Mouse (Mus musculus) CH12.LX (cell line): ENCODE data around the gene Rreb1. TPM values are rescaled to one million over a fixed set of nuclear protein-coding genes. Genes with fewer than 3 reads are reported as not detected.

ENCODE experiments used
- DNase-seq: peaks from one replicate; pipeline ENCODE4 v3.0.0-alpha.2; 2013; ENCODE audit errors: extremely low read depth
- H3K27ac ChIP-seq: 2 replicates; pipeline ENCODE4 v1.5.1; 2012; ENCODE audit warnings: low read depth, mild to moderate bottlenecking, control low read depth, moderate library complexity; ENCODE audit not compliant: insufficient read depth
- H3K27me3 ChIP-seq: replicated peaks from 2 replicates; pipeline ENCODE3; 2012; ENCODE audit warnings: inconsistent platforms
- H3K36me3 ChIP-seq, 2 experiments: replicated peaks in 1 of 2; 2 replicates each; pipeline versions ENCODE3 to v1.6.1; 2012; ENCODE audit warnings: inconsistent platforms in 1 of 2, low read length in 1 of 2, mild to moderate bottlenecking in 1 of 2, mixed read lengths in 1 of 2, moderate library complexity in 1 of 2; ENCODE audit not compliant: control insufficient read depth in 1 of 2, insufficient read depth in 1 of 2
- H3K4me1 ChIP-seq, 2 experiments: 2 replicates each; pipeline ENCODE4 v1.6.1; 2012; ENCODE audit warnings: inconsistent platforms in 1 of 2, moderate library complexity in 1 of 2; ENCODE audit not compliant: insufficient read depth in 2 of 2, control insufficient read depth in 1 of 2
- H3K4me2 ChIP-seq: 2 replicates; pipeline ENCODE4 v1.6.1; 2012; ENCODE audit warnings: low read depth, mild to moderate bottlenecking, control low read depth; ENCODE audit not compliant: poor library complexity, insufficient read depth, severe bottlenecking
- H3K4me3 ChIP-seq, 3 experiments: fragments of 150-350 bp in 1 of 3; sonication (generic) in 1 of 3; replicated peaks in 1 of 3; 2 replicates each; pipeline versions ENCODE3 to v1.5.1; 2011 to 2012; ENCODE audit warnings: low read depth in 2 of 3, low read length in 2 of 3, mild to moderate bottlenecking in 2 of 3, moderate library complexity in 2 of 3, control low read depth in 1 of 3, improper control_type of control experiment in 1 of 3, inconsistent platforms in 1 of 3, mixed read lengths in 1 of 3; ENCODE audit not compliant: poor library complexity in 1 of 3
- H3K79me2 ChIP-seq: replicated peaks from 2 replicates; pipeline ENCODE4 v1.6.1; 2012; ENCODE audit warnings: mild to moderate bottlenecking, moderate library complexity; ENCODE audit not compliant: control insufficient read depth, poor library complexity, insufficient read depth, severe bottlenecking; ENCODE audit errors: extremely low read depth
- H3K9ac ChIP-seq: 2 replicates; pipeline ENCODE4 v1.6.1; 2012; ENCODE audit warnings: low read depth, mild to moderate bottlenecking, control low read depth, moderate library complexity; ENCODE audit not compliant: insufficient read depth
- H3K9me3 ChIP-seq: replicated peaks from 2 replicates; pipeline ENCODE3; 2012; ENCODE audit warnings: low read length, inconsistent platforms, mixed read lengths
- ELF1 ChIP-seq: IDR thresholded peaks from 2 replicates; pipeline ENCODE4 v1.6.1; 2014; ENCODE audit warnings: low read depth, mild to moderate bottlenecking, inconsistent platforms, low read length, improper control_type of control experiment
- ETS1 ChIP-seq: conservative IDR thresholded peaks from 2 replicates; pipeline ENCODE4 v1.6.1; 2012; ENCODE audit warnings: low read depth, mild to moderate bottlenecking, inconsistent platforms, low read length, improper control_type of control experiment, moderate library complexity
- GABPA ChIP-seq: IDR thresholded peaks from 2 replicates; pipeline ENCODE4 v1.6.1; 2012; ENCODE audit warnings: low read depth, low read length, improper control_type of control experiment, inconsistent platforms; ENCODE audit not compliant: insufficient replicate concordance
- IRF4 ChIP-seq: IDR thresholded peaks from 2 replicates; pipeline ENCODE4 v1.6.1; 2014; ENCODE audit warnings: low read depth, mild to moderate bottlenecking, inconsistent platforms, low read length, improper control_type of control experiment
- JUND ChIP-seq: conservative IDR thresholded peaks from 2 replicates; pipeline ENCODE4 v1.6.1; 2011; ENCODE audit warnings: low read depth, low read length, improper control_type of control experiment
- KAT2A ChIP-seq: IDR thresholded peaks from 2 replicates; pipeline ENCODE4 v1.6.1; 2012; ENCODE audit warnings: low read length, improper control_type of control experiment, inconsistent platforms; ENCODE audit not compliant: insufficient replicate concordance
- MAX ChIP-seq: IDR thresholded peaks from 2 replicates; pipeline ENCODE4 v1.6.1; 2011; ENCODE audit warnings: low read length, improper control_type of control experiment
- MAZ ChIP-seq: IDR thresholded peaks from 2 replicates; pipeline ENCODE4 v1.6.1; 2012; ENCODE audit warnings: low read depth, mild to moderate bottlenecking, inconsistent platforms, low read length, improper control_type of control experiment, moderate library complexity
- MEF2A ChIP-seq: IDR thresholded peaks from 2 replicates; pipeline ENCODE4 v1.6.1; 2014; ENCODE audit warnings: low read depth, mild to moderate bottlenecking, inconsistent platforms, low read length, improper control_type of control experiment, borderline replicate concordance
- MXI1 ChIP-seq: IDR thresholded peaks from 2 replicates; pipeline ENCODE4 v1.6.1; 2011; ENCODE audit warnings: mild to moderate bottlenecking, low read depth, low read length, improper control_type of control experiment
- MYC ChIP-seq: IDR thresholded peaks from 2 replicates; pipeline ENCODE4 v1.6.1; 2011; ENCODE audit warnings: low read depth, mild to moderate bottlenecking, improper control_type of control experiment, low read length
- NELFE ChIP-seq: IDR thresholded peaks from 2 replicates; pipeline ENCODE4 v1.6.1; 2011; ENCODE audit warnings: low read depth, low read length, improper control_type of control experiment
- NRF1 ChIP-seq: IDR thresholded peaks from 2 replicates; pipeline ENCODE4 v1.6.1; 2014; ENCODE audit warnings: low read depth, mild to moderate bottlenecking, inconsistent platforms, low read length, improper control_type of control experiment, moderate library complexity
- PAX5 ChIP-seq: IDR thresholded peaks from 2 replicates; pipeline ENCODE4 v1.6.1; 2012; ENCODE audit warnings: low read length, inconsistent platforms, mixed read lengths
- RAD21 ChIP-seq: IDR thresholded peaks from 2 replicates; pipeline ENCODE4 v1.6.1; 2011; ENCODE audit warnings: low read depth, mild to moderate bottlenecking, low read length, improper control_type of control experiment, moderate library complexity
- SIN3A ChIP-seq: IDR thresholded peaks from 2 replicates; pipeline ENCODE4 v1.6.1; 2012; ENCODE audit warnings: low read length, improper control_type of control experiment, inconsistent platforms
- SMC3 ChIP-seq: IDR thresholded peaks from 2 replicates; pipeline ENCODE4 v1.6.1; 2011; ENCODE audit warnings: low read depth, low read length, improper control_type of control experiment
- TCF12 ChIP-seq: IDR thresholded peaks from 2 replicates; pipeline ENCODE4 v1.6.1; 2014; ENCODE audit warnings: low read depth, mild to moderate bottlenecking, inconsistent platforms, low read length, improper control_type of control experiment
- UBTF ChIP-seq: IDR thresholded peaks from 2 replicates; pipeline ENCODE4 v1.6.1; 2012; ENCODE audit warnings: low read depth, mild to moderate bottlenecking, inconsistent platforms, low read length, improper control_type of control experiment, moderate library complexity
- USF1 ChIP-seq: IDR thresholded peaks from 2 replicates; pipeline ENCODE4 v1.6.1; 2014; ENCODE audit warnings: low read depth, mild to moderate bottlenecking, inconsistent platforms, low read length, improper control_type of control experiment
- ZC3H11A ChIP-seq: IDR thresholded peaks from 2 replicates; pipeline ENCODE4 v1.6.1; 2012; ENCODE audit warnings: low read depth, mild to moderate bottlenecking, inconsistent platforms, low read length, improper control_type of control experiment
- ZKSCAN1 ChIP-seq: IDR thresholded peaks from 2 replicates; pipeline ENCODE4 v1.6.1; 2012; ENCODE audit warnings: low read depth, inconsistent platforms, low read length, improper control_type of control experiment, borderline replicate concordance
- dilution Hi-C: fragments of 300-500 bp; cut with MboI; formaldehyde crosslinking; loops from 2 replicates; pipeline ENCODE4 v1.14.3; 2020; ENCODE audit warnings: low sequenced_read_pairs; ENCODE audit not compliant: extremely low pct_unique_long_range_greater_than_20kb, extremely low pct_ligation_motif_present
- in situ Hi-C: fragments of 300-500 bp; cut with MboI; formaldehyde crosslinking; loops from 3 replicates; pipeline ENCODE4 v1.14.3; 2019; ENCODE audit warnings: low sequenced_read_pairs, low pct_ligation_motif_present, low pct_unique_long_range_greater_than_20kb, mixed read lengths
- polyA plus RNA-seq: library from polyadenylated mRNA; unstranded; fragments of >175 nt; gene quantifications from 2 replicates; pipeline ENCODE4 v1.2.1, GENCODE M21; 2012; ENCODE audit warnings: low read depth; ENCODE audit not compliant: insufficient read length
- total RNA-seq, 2 experiments: library from RNA; depleted of rRNA; stranded (reverse); fragments of 300-350 nt in 1 of 2; fragments of >200 nt in 1 of 2; gene quantifications; 2 replicates each; pipeline ENCODE4 v1.2.3; 2012 to 2014

The Rreb1 gene
- total and polyA plus RNA-seq, 3 experiments, result 1.0 to 10.2 (median 5.3) TPM

DNA sequence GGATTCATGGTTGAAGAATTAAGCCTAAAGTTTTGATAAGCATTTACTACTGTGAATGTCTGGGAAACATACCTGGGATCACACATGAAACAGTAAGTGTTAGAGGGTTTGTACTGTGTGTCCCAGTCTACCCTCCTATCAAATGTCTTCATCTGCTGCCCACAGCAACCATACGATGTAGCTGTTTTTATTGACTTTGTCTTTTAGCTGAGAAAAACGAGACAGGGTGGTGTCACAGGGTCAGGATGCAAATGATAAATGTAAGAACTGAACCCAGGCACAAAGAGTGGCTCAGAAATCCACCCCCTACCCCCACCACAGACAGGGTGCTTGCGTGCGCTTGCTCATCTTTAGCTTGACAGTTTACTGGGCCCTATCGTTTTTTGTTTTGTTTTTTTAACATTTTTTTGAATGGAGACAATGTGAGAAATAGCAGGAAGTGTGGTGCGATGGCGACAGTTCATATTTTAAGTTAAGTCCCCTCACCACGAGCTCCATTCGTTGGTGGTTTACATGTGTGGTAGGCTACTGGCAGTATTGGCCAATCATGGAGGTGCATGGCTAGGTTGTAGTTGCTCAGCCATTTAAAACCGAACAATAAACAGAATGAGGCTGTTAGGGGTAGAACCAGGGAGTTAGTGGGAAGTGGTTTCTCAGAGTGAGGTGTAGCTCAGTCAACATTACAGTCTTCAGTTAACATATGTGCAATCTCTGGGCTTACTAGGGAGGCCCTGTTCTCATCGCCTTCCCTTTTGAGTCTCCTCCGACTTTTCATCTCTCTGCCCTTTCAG is 92.1 kb downstream of the Rreb1 start:
- Histone ChIP-seq H3K9me3 (no peaks in the 10 kb centered on the region), H3K36me3 (peaks cover 0 to 3% of the 10 kb centered on the region in 2 experiments), H3K27me3 (no peaks in the 10 kb centered on the region), H3K79me2 (peaks cover 38% of the 10 kb centered on the region), H3K4me3 (no peak overlapping the region), H3K4me1 (peaks cover 21 to 86% of the 10 kb centered on the region in 2 experiments), H3K4me2 (no peak overlapping the region), H3K9ac (no peak overlapping the region), H3K27ac (no peak overlapping the region)
- DNase-seq, result no peak
- dilution Hi-C loops (no loop called here), in situ Hi-C loops (no loop called here)
- TF ChIP-seq IRF4 (no peak), TCF12 (no peak), GABPA (no peak), ZC3H11A (no peak), PAX5 (no peak), ZKSCAN1 (no peak), KAT2A (no peak), NELFE (no peak), JUND (no peak), SIN3A (no peak), MYC (no peak)

DNA sequence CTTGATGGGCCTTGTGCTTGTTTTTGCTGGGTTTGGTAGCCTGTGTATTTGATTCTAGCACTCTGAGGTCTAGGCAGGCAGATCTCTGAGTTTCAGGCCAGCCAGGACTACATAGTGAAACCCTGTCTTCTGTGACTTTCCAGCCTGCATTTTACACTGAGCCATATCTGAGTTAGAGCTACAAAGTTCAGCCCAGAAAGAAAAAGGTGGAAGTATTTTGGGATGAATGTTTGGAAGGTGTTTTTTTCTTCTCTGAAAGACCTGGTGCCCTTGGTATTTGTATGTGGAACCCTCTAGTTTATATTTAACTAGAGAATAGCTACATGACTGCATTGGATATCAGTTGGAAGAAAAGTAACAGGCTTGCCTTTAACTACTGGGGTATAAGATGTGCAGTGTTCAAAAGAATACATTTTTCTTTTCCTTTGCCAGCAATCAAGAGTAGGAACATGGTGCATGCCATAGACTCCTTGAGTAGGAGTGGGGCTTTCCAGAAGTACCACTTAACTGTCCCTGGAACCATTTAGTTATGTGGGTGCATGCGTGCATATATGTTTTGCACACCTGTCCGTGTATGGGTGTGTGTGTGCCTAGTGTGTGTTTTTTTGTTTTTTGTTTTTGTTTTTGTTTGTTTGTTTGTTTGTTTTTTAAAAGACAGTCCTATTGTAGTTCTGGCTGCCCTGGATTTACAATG is 94.1 kb downstream of the Rreb1 start:
- Histone ChIP-seq H3K27me3 (no peaks in the 10 kb centered on the region), H3K4me1 (peaks cover 24 to 85% of the 10 kb centered on the region in 2 experiments), H3K36me3 (peaks cover 0 to 1% of the 10 kb centered on the region in 2 experiments), H3K27ac (peak overlapping the region; percentile 91; the same call in 1 of the 2 replicates), H3K9ac (peak overlapping the region; percentile 45; the same call in 1 of the 2 replicates), H3K9me3 (no peaks in the 10 kb centered on the region), H3K79me2 (peaks cover 44% of the 10 kb centered on the region), H3K4me3 (no peak overlapping the region), H3K4me2 (no peak overlapping the region)
- dilution Hi-C loops (no loop called here), in situ Hi-C loops (no loop called here)
- TF ChIP-seq SMC3, result no peak
- no peak for TF ChIP-seq NRF1
- no peak for TF ChIP-seq MAZ
- no peak for TF ChIP-seq MXI1
- no peak for TF ChIP-seq USF1
- TF ChIP-seq RAD21, result no peak
- no peak for TF ChIP-seq MEF2A
- TF ChIP-seq ELF1, result no peak
- TF ChIP-seq ETS1, result no peak
- TF ChIP-seq UBTF, result no peak
- no peak for TF ChIP-seq SIN3A
- no peak for TF ChIP-seq MAX
- no peak for DNase-seq
